Mouse (Mus musculus) R1 (cell line): ENCODE results near the gene Serpina3g.
"Not testable (repeated sequence)": the region's sequence is repeated elsewhere in the genome, so short reads cannot be mapped to it uniquely, and the experiment has no call there.

Experiments used
- DNase-seq: peaks from one replicate; pipeline ENCODE4 v3.0.0-alpha.2; 2018; ENCODE audit warnings: low read depth, low spot score

Gene Serpina3g

DNA sequence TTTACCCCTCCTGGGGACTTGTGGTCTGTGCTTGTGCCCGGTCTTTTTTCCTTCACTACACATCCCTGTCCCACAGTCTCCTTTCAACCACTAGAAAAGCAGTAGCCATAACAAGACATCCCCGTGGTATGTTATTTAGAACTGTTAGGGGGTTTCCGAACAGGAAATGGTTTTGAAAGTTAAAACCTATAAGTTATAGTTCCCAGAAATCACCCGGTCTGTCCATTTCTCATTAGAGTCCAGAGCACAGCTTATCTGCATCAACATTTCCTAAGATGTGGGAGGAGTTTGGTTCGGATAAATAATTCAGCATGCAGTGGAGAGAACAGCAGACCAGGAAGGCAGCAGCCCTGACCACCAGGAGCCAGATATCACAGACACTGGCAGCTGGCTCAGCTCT is at the start of gene Serpina3g:
Gene Serpina3g (plus strand): TSS at position 331 of the 400 bp plus-strand sequence.
- no peak for DNase-seq

DNA sequence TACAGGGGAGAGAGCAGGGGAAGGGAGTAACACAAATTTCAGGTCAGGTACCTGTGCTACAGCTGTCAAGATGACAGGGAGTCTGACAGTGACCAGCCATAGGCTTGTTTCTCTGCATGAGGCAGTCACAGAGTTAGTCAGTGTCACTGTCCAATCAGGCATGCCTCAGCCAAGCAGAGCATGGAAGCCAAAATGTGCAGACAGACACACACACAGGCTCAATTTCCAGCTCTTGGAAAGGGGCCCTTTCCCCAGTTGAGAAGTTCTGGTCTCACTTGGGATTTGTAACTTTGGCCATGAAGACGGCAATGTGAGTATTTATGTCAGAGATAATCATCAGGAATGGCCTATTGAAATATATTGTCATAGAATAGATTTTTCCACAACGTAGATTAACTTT is 46.8 kb upstream of the Serpina3g start:
- no peak for DNase-seq

DNA sequence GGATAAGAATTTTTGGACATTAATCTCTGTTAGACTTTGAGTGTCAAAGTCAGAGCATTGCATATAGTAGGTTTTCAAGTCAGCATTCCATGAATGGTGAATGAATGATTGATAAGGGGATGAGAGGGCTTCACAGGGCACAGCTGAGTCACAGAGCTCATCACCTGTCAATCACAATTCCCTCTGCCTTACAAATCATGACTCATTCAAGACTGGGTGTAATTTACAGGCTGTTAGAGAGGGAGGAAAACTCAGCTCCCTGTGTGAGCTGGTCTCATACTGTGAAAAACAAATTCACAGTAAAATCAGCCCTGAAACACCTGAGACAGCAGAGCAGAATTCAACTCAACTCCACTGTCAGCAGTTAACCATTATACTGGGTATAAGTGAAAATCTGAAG is 45.2 kb upstream of the Serpina3g start:
- DNase-seq = no peak

DNA sequence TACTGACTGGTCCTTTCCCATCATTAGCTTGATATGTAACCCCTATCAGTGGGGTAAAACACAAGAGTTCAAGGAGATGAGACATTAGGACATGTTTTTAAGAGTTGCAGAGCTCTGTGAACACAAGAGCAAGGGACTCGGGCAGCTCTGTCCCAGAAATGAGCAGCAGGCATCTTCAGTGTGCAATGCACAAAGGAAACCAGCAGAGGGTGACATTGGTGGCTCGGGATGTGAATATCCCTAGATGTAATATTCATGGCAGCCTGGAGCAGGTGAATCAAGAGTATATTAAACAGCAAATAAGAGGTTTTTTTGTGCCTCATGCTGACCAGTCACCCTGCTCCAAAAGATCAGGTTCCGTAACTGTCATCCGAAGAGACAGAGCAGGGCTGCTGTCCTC is 26.9 kb upstream of the Serpina3g start:
- peak; percentile 42 for DNase-seq

DNA sequence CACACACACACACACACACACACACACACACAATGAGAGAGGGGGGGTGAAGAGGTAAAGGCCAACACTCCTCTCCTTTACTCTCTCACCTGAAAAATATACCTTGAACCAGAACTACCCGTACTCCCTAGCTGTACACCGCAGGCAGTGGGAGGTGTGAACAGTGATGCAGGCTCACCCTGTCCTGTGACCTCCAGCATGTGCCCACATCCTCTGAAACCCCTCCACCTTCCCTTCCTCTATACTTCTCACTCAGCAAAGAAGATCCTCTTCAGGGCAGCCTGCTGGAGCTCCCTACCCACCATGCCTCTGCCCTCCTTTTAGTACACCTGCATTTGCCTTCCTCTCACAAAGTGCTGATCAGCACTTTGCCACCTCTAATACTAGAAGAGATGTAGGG is 26.2 kb upstream of the Serpina3g start:
- DNase-seq = no peak

DNA sequence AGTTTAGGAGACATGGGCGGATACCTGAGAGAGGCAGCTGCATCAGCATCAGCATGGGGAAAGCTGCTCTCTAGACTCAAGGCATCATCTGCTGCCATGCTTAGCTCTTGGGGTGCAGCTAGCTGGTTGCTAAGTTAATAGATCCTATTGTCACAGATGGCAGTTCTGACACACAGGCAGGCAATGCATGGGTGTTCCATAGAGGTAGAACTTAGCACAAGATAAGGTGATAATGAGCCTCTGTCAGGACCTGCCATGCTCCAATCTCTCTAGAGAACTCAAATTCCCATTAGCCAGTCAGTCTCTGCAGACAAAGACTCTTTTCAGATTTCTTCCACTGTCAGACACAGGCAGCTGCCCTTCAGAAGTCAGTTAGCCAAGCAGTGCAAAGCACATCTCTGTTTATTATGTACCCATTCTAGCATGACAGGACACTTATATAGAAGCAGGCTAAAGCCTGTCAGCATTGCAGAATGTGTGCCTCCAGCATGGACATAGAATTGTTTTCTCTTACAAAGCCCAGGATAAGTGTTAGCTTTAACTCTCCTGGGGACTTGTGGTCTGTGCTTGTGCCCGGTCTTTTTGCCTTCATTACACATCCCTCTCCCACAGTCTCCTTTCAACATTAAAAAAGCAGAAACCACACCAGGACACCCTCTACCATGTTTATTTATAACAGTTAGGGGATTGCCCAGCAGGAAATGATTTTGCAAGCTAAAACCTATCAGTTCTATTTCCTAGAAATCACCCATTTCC is 22.2 kb upstream of the Serpina3g start:
- no peak for DNase-seq

DNA sequence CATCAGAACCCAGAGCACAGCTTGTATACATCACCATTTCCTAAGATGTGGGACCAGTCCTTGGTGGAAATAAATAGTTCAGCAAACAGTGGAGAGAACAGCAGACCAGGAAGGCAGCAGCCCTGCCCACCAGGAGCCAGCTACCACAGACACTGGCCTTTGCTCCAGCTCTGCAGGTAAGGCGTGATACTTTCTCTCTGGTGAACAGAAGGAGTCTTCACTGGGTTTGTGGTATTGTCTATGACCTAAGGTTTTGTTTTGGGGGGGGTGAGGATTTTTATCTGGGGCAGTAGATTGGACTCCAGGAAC is 21.6 kb upstream of the Serpina3g start, which contains the start of gene Serpina3f:
Gene Serpina3f (plus strand): TSS at position 100 of the 309 bp plus-strand sequence.
- DNase-seq = no peak

DNA sequence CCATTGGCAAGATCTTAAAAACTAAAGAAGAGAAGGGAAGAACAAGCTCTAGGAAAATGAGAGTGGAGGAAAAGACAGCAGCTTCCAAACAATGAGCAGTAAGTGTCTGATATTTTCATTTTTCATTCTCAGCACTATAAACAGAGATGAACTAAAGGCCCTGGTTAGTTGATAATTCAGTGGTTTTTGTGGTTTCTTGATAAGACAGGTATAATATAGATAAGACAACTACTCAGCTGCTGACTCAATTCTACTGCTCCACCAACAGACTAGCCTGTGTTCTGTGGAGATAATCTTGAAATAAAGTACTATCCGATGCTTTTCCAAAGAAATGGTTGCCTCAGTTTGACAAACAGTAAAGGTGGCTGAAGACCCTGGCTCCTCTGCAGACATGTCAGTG is 20.8 kb upstream of the Serpina3g start:
- DNase-seq = no peak

DNA sequence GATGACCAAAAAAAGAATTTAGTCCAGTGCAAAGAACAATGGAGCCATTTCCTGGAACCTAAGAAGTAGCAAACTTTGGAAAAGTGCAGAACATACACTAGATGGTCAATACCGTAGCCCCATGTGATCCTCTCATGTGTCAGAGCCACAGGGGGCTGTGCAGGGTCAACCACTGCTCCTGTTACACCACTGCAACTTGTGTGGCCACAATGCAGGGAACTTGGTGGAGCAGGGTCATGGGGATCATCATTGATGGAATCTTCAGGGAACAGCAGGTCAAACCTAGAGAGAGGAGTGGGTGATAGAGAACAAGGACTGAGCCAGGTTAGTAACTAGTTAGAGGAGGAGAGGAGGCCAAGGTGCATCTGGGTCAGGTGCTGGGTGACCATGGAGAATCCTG is 14.4 kb upstream of the Serpina3g start:
- no peak for DNase-seq

DNA sequence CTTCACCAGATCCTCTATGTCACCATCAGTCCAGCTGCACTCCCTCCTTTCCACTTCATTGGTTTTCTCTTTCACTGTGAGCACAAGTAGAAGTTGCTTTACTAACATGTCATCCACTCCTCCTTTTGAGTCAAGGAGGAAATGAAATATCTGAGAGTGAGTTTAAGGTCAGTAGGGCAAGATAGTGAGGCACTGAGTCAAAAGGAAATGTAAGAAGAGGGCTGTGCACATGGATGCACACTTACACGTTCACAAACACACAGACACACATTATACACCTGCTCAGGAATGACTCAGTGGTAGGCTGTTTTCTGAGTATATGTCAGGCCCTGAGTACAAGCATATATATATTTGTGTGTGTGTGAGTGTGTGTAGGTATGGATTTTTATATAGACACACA is 12.4 kb upstream of the Serpina3g start:
- DNase-seq = no peak

DNA sequence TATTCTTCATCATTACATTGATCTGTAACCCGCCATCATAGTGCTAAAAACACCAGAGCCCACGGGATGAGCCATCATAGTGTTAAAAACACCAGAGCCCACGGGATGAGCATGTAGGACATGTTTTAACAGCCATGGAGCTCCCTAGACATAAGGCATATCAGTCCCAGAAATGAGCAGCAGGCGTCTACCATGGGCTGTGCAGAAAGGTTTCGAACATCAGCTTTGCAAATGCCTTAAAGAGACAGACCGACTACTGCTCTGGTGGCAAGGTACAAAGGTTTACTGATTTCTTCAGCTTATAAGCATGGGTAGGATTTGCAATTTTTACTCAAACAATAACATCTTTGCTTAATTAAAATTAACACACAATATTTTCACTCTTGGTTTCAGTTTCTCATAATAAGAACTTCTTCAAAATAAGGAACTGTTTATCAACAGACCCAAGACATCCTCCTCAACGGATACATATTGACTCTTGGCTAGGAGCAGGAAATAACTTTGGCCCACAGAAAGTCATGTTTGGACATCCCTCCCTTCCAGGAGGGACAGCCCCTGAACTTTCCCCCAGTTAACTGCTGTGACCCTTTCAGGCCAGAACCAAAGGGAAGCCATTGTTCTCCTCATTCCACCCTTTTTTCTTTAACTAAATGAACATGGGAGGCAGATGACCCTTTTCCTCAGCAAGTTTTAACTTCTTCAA is 11.3 kb upstream of the Serpina3g start:
- no peak for DNase-seq

DNA sequence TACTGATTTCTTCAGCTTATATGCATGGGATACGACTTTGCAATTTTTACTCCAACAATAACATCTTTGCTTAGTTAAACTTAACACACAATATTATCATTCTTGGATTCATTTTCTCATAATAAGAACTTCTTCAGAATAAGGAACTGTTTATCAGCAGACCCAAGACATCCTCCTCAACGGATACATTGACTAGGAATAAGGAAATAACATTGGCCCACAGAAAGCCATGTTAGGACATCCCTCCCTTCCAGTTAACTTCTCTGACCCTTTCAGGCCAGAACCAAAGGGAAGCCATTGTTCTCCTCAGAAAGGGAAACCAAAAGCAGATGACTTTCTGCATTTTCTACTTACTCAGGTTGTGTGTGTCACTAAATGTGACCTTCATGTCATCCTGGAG is 5.3 kb upstream of the Serpina3g start:
- no peak for DNase-seq

DNA sequence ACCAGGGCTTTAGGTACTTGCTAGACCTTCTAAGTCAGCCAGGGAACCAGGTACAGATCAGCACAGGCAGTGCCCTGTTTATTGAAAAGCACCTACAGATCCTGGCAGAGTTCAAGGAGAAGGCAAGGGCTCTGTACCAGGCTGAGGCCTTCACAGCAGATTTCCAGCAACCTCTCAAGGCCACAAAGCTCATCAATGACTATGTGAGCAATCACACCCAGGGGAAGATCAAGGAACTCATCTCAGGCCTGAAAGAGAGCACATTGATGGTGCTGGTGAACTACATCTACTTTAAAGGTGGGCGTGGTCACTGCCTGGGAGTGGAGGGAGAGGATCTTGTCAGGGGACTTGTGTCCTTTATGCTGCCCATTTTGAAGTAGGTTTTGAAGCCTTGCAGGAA is 2.0 kb downstream of the Serpina3g start:
- DNase-seq = not testable (repeated sequence)

DNA sequence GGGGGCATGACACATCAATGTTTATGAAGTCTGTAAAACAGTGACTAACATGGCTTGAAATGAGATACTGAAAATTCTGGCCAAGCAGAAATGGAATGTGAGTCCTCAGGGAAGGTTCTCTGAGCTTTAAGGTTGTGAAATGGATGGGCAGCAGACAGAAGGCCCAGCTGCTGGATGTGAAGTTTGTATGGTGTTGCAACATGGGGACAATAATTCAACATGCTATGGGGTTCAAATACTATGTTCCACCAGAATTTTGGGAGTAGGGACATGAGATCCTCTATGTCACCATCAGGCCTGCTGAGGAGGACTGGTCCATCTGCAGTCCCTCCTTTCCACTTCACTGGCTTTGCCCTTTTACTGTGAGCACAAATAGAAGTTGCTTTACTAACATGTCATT is 7.3 kb downstream of the Serpina3g start:
- no peak for DNase-seq

DNA sequence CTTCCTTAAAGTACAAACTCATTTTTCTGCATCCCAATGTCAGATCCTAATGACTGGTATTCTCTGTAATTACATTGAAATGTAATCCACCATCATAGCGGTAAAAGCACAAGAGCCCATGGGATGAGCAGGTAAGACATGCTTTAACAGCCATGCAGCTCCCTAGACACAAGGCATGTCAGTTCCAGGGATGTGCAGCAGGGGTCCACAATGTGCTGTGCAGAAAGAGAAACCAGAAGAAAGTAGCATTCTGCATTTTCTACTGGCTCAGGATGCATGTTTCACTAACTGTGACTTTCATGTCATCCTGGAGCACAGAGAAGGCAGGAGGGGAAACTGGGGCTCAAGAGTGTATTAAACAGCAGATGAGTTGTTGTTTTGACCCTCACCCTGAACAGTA is 9.0 kb downstream of the Serpina3g start:
- no peak for DNase-seq

DNA sequence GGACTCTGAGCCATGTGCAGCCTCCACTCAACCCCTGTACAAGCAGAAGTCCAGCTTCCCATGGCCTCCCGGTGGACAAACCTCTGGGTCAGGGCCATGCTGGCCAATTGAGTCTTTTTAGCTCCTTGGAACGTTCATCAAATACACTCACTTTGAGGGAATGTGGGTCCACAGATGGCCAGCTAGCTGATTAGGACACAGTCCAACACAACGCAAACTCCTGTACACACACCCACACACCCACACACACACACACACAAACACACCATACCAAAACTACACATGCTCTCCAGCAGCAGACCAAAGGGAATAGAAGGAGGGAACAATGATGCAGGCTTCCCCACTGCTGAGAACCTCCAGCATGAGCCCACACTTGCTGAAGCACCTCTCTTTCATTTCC is 9.6 kb downstream of the Serpina3g start:
- DNase-seq = no peak

DNA sequence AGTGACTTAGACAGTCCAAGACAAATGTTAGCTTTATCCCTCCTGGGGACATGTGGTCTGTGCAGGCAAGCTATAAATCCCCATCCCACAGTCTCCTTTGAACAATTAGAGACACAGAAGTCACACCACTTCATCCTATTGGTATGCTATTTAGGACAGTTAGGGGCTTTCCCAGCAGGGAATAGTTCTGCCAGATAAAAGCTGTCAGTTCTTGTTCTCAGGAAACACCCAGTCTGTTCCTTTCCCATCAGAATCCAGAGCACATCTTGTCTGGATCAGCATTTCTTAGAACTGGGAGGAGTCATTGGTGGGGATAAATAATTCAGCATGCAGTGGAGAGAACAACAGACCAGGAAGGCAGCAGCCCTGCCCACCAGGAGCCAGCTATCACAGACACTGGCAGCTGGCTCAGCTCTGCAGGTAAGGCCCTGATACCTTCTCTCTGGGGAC is 11.5 kb downstream of the Serpina3g start:
- DNase-seq = peak; percentile 75

DNA sequence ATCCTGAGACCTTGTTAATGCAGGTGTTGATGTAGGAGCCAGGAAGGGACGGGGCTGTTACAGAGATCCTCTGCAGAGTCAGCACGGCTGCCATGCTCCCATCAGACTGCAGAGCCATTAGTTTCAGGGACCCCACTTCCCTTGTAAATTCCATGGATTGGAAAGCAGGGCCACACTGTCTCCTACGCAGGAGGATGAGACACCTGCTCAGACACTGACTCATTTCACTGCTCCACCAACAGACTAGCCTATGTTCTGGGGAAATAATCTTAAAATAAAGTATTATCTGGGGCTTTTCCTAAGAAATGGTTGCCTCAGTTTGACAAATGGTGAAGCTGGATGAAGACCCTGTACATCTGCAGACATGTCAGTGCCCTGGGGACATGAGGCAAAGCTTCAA is 12.2 kb downstream of the Serpina3g start:
- no peak for DNase-seq

DNA sequence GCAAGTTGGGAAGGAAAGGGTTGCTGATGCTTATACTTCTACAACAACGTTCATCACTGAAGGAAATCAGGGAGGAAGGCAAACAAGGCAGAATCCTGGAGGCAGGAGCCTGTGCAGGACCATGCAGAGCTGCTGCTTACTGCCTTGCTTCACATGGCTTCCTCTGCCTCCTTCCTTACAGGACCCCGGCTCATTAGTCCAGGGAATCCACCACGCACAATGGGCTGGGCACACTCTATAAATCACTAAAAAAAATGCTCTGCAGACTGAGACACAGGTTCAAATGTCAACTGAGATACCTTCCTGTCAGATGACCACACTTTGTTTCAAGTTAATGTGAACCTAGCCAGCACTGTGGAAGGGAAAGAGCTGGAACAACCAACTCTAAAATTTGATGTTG is 25.0 kb downstream of the Serpina3g start:
- no peak for DNase-seq

DNA sequence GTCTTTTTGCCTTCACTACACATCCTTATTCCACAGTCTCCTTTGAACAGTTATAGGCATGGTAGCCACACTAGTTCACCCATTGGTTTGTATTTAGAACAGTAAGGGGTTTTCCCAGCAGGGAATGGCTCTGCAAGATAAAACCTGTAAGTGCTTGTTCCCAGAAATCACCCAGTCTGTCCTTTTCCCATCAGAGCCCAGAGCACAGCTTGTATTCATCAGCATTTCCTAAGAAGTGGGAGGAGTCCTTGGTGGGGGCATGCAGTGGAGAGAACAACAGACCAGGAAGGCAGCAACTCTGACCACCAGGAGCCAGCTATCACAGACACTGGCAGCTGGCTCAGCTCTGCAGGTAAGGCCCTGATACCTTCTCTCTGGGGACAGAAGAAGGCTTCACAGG is 26.8 kb downstream of the Serpina3g start, which contains the start of gene Serpina3i:
Gene Serpina3i (plus strand): TSS at position 260 of the 400 bp plus-strand sequence.
- DNase-seq = peak; percentile 67

DNA sequence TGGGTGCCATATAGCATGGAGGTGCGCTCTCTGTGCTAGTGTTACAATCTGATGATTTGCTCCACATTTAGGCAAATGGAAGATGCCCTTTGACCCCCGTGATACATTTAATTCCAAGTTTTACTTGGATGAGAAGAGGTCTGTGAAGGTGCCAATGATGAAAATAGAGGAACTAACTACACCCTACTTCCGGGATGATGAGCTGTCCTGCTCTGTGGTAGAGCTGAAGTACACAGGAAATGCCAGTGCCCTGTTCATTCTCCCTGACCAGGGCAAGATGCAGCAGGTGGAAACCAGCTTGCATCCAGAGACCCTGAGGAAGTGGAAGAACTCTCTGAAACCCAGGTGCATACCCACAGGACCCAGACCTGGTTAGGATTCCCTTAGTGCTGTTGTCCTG is 30.3 kb downstream of the Serpina3g start:
- no peak for DNase-seq

DNA sequence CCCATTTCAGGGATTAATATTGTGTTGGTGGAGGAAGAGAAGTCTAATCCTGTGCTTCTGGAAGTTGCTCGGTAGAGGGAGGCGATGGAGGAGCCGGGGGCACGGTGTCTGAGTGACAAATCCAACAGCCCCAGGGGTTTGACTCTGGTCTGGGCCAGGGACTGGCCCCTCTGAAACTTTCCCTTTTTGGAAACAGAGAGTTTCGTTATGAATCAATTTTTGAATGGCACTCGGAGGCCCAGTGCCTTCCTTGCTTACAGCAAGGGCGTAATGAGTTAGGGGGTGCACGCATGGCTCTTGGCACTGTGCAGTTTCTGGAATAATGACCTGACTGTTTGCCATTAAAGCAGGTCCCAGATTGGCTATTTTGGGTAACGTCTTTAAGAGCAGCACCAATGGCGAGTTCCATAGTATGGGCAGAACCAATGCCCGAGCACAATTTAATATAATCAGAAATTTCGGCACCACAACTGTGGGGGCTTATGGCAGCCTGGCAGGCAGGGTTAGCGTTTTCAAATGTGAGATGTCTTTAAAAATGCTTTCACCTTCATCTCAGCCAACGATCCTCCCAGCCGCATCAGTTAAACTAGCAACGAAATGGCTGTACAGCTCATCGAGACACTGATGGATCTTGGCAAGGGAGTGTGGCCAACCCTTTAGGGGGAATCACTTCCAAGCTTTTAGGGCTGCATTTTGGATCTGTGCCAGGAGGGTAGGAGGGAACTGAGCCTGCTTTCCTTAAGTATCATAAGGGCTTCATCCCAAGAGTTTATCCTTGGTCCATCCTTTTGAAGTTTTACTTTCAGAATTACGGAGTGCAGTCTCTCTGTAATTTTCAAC is 42.4 kb downstream of the Serpina3g start:
- DNase-seq = no peak
